Mouse (Mus musculus) cerebellum, adult 2 months (tissue): ENCODE data around the gene Prkcg.

Experiments used
- CTCF ChIP-seq: fragments of 200-500 bp; IDR thresholded peaks from 2 replicates; pipeline ENCODE4 v1.5.1; 2011; ENCODE audit warnings: low read depth, mild to moderate bottlenecking, control low read depth, low read length, moderate library complexity, borderline replicate concordance; ENCODE audit not compliant: insufficient read depth
- POLR2A ChIP-seq: fragments of 200-500 bp; IDR thresholded peaks from 2 replicates; pipeline ENCODE4 v1.6.1; 2011; ENCODE audit warnings: low read length, control low read depth, borderline replicate concordance; ENCODE audit not compliant: insufficient read depth

- peak; percentile 49 for TF ChIP-seq CTCF
- TF ChIP-seq POLR2A, result no peak
Observed at GRCm38 (mm10) chr7:3262789-3263188, 26.2 kb upstream of the Prkcg start.
